Mouse (Mus musculus): ENCODE data around the gene Ptges3l.
"Not testable (repeated sequence)": the region's sequence is repeated elsewhere in the genome, so short reads cannot be mapped to it uniquely, and the experiment has no call there.

Ptges3l gene

GRCm38 (mm10) chr11:101457631-101458030 lies 32.5 kb upstream of the Ptges3l start:
- in situ Hi-C loops (cut with MboI, MseI), result no loop called here

GRCm38 (mm10) chr11:101455627-101456026 lies 30.5 kb upstream of the Ptges3l start:
- in situ Hi-C loops (cut with MboI, MseI), result no loop called here

GRCm38 (mm10) chr11:101454702-101455101 lies 29.6 kb upstream of the Ptges3l start:
- in situ Hi-C loops (cut with MboI, MseI), result no loop called here

GRCm38 (mm10) chr11:101452093-101452774 lies 27.1 kb upstream of the Ptges3l start:
- in situ Hi-C loops (cut with MboI, MseI), result no loop called here

- in situ Hi-C loops (cut with MboI, MseI), result no loop called here
These were observed 26.4 kb upstream of the Ptges3l start for GRCm38 (mm10) chr11:101451536-101451935.

GRCm38 (mm10) chr11:101450394-101450793 lies 25.3 kb upstream of the Ptges3l start:
- in situ Hi-C loops (cut with MboI, MseI), result no loop called here

GRCm38 (mm10) chr11:101449596-101449995 lies 24.5 kb upstream of the Ptges3l start:
- in situ Hi-C loops (cut with MboI, MseI), result not testable (repeated sequence)

- in situ Hi-C loops (cut with MboI, MseI), result no loop called here
These were observed 23.8 kb upstream of the Ptges3l start for GRCm38 (mm10) chr11:101448899-101449298.

GRCm38 (mm10) chr11:101448274-101448746 lies 23.2 kb upstream of the Ptges3l start, which contains the start of gene Ifi35:
Ifi35 (plus strand) TSS chr11:101448407.
- in situ Hi-C loops (cut with MboI, MseI), result no loop called here

- in situ Hi-C loops (cut with MboI, MseI), result no loop called here
These were observed 22.7 kb upstream of the Ptges3l start for GRCm38 (mm10) chr11:101447786-101448185.

- in situ Hi-C loops (cut with MboI, MseI), result not testable (repeated sequence)
These were observed 21.7 kb upstream of the Ptges3l start for GRCm38 (mm10) chr11:101446860-101447259.

GRCm38 (mm10) chr11:101446319-101446718 lies 21.2 kb upstream of the Ptges3l start:
- in situ Hi-C loops (cut with MboI, MseI), result no loop called here

GRCm38 (mm10) chr11:101442760-101443159 lies 17.6 kb upstream of the Ptges3l start:
- in situ Hi-C loops (cut with MboI, MseI), result no loop called here

- in situ Hi-C loops (cut with MboI, MseI), result no loop called here
These were observed 17.1 kb upstream of the Ptges3l start, which contains the start of gene Rpl27 for GRCm38 (mm10) chr11:101442127-101442693. Rpl27 (plus strand) TSS chr11:101442298.

GRCm38 (mm10) chr11:101441450-101442126 lies 16.5 kb upstream of the Ptges3l start:
- in situ Hi-C loops (cut with MboI, MseI), result not testable (repeated sequence)

GRCm38 (mm10) chr11:101438006-101438405 lies 12.9 kb upstream of the Ptges3l start:
- in situ Hi-C loops (cut with MboI, MseI), result not testable (repeated sequence)

GRCm38 (mm10) chr11:101436916-101437315 lies 11.8 kb upstream of the Ptges3l start:
- in situ Hi-C loops (cut with MboI, MseI), result no loop called here

GRCm38 (mm10) chr11:101435831-101436230 lies 10.7 kb upstream of the Ptges3l start:
- in situ Hi-C loops (cut with MboI, MseI), result no loop called here

GRCm38 (mm10) chr11:101433396-101433795 lies 8.3 kb upstream of the Ptges3l start:
- in situ Hi-C loops (cut with MboI, MseI), result no loop called here

- in situ Hi-C loops (cut with MboI, MseI), result no loop called here
These were observed 6.2 kb upstream of the Ptges3l start for GRCm38 (mm10) chr11:101431327-101431726.

GRCm38 (mm10) chr11:101426165-101426564 lies 1.0 kb upstream of the Ptges3l start:
- in situ Hi-C loops (cut with MboI, MseI), result no loop called here

- in situ Hi-C loops (cut with MboI, MseI), result no loop called here
These were observed 855 bp downstream of the Ptges3l start, which contains the start of gene Gm27029 for GRCm38 (mm10) chr11:101424105-101424851. Gm27029 (minus strand) TSS chr11:101424796.

All from T-helper 2 cell (primary cell).